ENCODE assay signal across 8 mouse cellular contexts in genomic region chr7:128288923-128289544, GRCm38 (mm10). TPM values are rescaled to one million over a fixed set of nuclear protein-coding genes. Genes with fewer than 3 reads are reported as not detected.
DNase-seq lines count a peak whose midpoint lies in the region.

No protein-coding gene starts in this region.

- H3K36me3 ChIP-seq in heart, embryonic 10.5 days: peaks cover 35% of the 10 kb centered on the region

- DNase-seq in heart, embryonic 10.5 days (ENCODE audit: low spot score): peak; percentile 91
- DNase-seq in heart, postnatal 25 days (ENCODE audit: low spot score): no peak
- DNase-seq in 416B (ENCODE audit: low read depth): peak; percentile 37
- peak; percentile 71 for DNase-seq in embryo, embryonic 10 days (ENCODE audit: low spot score)
- peak; percentile 87 for DNase-seq in liver
- DNase-seq in thymus, postnatal 25 days: peak; percentile 13
- DNase-seq in right cerebral cortex, postnatal 36 days (ENCODE audit: low spot score in 2 of 2): no peak
- no peak for DNase-seq in layer of hippocampus, adult 9-11 months

- H3K4me1 ChIP-seq in heart, embryonic 10.5 days: peaks cover 26% of the 10 kb centered on the region

- intact Hi-C loops in heart, postnatal 25 days (cut with DNase I): no loop called here

- no peaks in the 10 kb centered on the region for H3K27me3 ChIP-seq in heart, embryonic 10.5 days (ENCODE audit: insufficient read depth, poor library complexity, severe bottlenecking)

- WGBS in heart, embryonic 10.5 days: 12% methylated on average over 9 of the region's 9 CpGs

- H3K4me3 ChIP-seq in heart, embryonic 10.5 days: peak overlapping the region; percentile 35

- H3K9me3 ChIP-seq in heart, embryonic 10.5 days: no peaks in the 10 kb centered on the region

- H3K27ac ChIP-seq in heart, embryonic 10.5 days: peak overlapping the region; percentile 85

RNA-seq across cellular contexts. Expression of gene BC017158, which starts 8.9 kb away (rescaled TPM):
- polyA plus RNA-seq in heart, embryonic 10.5 days (2016; fragmentation: Nextera tagmentation; extraction: Ambion mirVana): 20.3 and 25.1 TPM in 2 replicates
- 1 to 10 TPM; 6.1 to 6.4 TPM for total RNA-seq in heart, postnatal 25 days (2021)

RNA-seq across cellular contexts. Expression of gene Slc5a2, which starts 23.6 kb away (rescaled TPM):
- 0.37 and 0.48 TPM in 2 replicates for polyA plus RNA-seq in heart, embryonic 10.5 days (2016; fragmentation: Nextera tagmentation; extraction: Ambion mirVana)
- total RNA-seq in heart, postnatal 25 days (2021): not detected

RNA-seq across cellular contexts. Expression of gene Tgfb1i1, which starts 42.4 kb away (rescaled TPM):
- 144 and 202 TPM in 2 replicates for polyA plus RNA-seq in heart, embryonic 10.5 days (2016; fragmentation: Nextera tagmentation; extraction: Ambion mirVana)
- 10 to 100 TPM; 19.6 to 22.5 TPM for total RNA-seq in heart, postnatal 25 days (2021)

RNA-seq across cellular contexts. Expression of gene 9130023H24Rik, which starts 51.2 kb away (rescaled TPM):
- polyA plus RNA-seq in heart, embryonic 10.5 days (2016; fragmentation: Nextera tagmentation; extraction: Ambion mirVana): 7.1 and 7.2 TPM in 2 replicates
- 1 to 10 TPM; 3.3 to 3.4 TPM for total RNA-seq in heart, postnatal 25 days (2021)

RNA-seq across cellular contexts. Expression of gene Armc5, which starts 51.9 kb away (rescaled TPM):
- 16.6 and 17.5 TPM in 2 replicates for polyA plus RNA-seq in heart, embryonic 10.5 days (2016; fragmentation: Nextera tagmentation; extraction: Ambion mirVana)
- total RNA-seq in heart, postnatal 25 days (2021): 1 to 10 TPM; 6.8 to 7.2 TPM

Comparison
In these comparisons a context has a peak if more than half of its experiments do, and no peak if none do; other contexts are left out.
1. DNase-seq: peak in heart, embryonic 10.5 days (single experiment), 416B (single experiment), embryo, embryonic 10 days (single experiment), liver (single experiment) and thymus, postnatal 25 days (single experiment); none in heart, postnatal 25 days (single experiment), right cerebral cortex, postnatal 36 days (0 of 2) and layer of hippocampus, adult 9-11 months (single experiment).